Mouse (Mus musculus) heart, adult 18-20 months (tissue): ENCODE measurements around the gene Rad18. TPM values are rescaled to one million over a fixed set of nuclear protein-coding genes. Genes with fewer than 3 reads are reported as not detected.
"Not testable (repeated sequence)": the region's sequence is repeated elsewhere in the genome, so short reads cannot be mapped to it uniquely, and the experiment has no call there.

Experiments used
- DNase-seq, 2 experiments: peaks; one replicate each; pipeline ENCODE4 v3.0.0; 2021 to 2022; ENCODE audit warnings: mixed read lengths in 1 of 2
- long read RNA-seq, 2 experiments: library from polyadenylated mRNA; stranded (forward); transcript quantifications; one replicate each; pipeline ENCODE4 v2.0.0; 2021
- total RNA-seq, 2 experiments: library from RNA; stranded (reverse); gene quantifications; 2 replicates each; pipeline ENCODE4 v1.2.3; 2021

The Rad18 gene
- 1 to 10 TPM; 1.5 to 2.0 TPM for total RNA-seq
- long read RNA-seq, experiment 1, result 0 reads
- long read RNA-seq, experiment 2, result 0 reads

DNA sequence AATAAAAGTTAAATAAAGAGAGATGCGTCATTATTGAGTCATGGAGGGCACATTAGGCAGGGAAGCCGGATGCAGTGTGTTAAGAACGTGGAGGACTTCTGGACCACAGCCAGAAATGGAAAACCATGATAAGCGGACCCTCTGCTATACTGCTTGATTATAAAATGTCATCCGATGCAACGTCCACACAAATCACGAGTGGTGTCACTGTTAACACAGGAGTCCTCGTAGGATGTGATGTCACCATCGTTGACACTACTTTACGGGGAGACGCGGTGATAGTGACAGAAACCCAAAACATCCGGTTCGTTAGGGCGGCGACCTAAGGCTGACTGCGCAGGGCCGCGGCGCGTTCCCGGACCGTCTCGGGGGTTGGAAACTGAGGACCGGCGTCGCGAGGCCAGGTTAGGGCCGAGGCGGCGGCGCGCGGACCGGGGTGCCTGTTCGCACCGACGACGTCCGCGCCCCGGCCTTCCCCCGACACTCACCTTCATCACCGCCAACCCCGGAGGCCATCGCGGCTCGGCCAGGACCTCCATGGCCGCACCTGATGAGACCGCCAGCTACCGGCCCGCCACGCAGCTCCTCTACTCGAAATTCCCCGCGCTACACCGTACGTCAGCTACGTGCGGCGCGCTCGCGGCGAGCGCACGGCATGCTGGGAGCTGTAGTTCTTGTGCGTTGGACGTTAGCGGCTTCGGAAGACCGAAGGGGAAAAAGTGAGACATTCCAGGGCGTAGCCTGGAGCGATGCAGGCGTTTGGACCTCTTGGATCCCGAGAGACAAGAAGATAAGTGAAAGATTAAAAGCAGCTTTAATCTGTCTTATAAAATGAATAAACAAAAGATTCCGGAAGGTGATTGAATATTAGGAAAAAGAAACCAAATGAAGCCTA is at the start of gene Rad18:
Rad18 (minus strand) TSS at position 631 of the 895 bp plus-strand sequence.
- DNase-seq, result peak; percentile 89 to 91

DNA sequence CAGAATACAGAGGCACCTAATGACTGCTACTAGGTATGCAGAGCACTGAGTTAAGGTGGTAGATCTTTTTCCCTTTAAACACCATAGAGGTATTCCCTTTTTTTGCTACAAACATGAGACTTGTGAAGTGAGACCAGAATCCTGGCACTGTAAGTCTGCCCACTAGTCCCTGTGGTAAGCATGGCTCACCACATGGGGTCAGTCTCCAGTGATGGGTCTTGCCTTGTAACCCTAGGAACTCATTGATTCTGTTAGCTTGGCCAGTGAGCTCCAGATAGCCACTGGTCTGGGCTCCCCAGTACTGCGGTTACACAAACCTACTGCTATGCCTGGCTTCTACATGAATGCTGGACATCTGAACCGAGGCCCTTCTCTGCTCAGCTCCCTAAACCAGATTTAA is 45.8 kb upstream of the Rad18 start:
- DNase-seq, result no peak

DNA sequence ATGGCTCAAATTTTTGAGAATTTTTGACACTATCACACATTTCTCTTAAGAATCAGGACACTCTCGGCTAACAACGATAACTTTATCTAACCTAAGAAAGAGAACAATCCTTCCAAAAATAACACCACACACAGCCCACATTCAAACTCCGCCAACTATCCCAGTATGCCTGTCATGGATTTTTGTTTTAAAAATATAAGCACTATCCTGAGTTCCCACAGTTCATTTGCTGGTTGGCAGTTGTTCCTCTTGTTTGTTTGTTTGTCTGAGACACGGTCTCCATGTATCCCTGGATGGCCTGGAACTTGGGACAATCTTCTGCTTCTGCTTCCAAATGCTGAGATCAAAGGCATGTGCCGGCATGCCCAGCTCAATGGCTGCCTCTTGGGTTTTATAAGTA is 45.3 kb upstream of the Rad18 start:
- no peak for DNase-seq

DNA sequence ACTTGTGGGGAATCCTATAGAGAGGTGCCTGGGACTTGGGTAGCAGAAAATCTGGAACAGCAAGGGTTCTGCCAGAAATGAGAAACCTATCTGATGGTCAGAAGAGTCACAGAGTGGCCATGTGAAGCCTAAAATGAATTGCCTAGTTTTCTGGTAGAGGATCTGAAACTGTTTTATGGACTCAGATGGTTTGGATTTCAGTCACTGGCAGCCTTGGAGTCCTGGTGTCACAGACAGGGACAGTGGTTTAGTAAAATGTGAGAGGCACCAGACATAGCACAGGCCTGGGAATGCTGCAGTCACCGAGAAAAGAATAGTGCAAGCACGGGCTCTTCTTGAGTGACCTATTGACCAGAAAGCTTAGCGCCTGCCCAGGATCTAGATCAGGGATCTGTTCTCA is 43.1 kb upstream of the Rad18 start:
- DNase-seq, result no peak

DNA sequence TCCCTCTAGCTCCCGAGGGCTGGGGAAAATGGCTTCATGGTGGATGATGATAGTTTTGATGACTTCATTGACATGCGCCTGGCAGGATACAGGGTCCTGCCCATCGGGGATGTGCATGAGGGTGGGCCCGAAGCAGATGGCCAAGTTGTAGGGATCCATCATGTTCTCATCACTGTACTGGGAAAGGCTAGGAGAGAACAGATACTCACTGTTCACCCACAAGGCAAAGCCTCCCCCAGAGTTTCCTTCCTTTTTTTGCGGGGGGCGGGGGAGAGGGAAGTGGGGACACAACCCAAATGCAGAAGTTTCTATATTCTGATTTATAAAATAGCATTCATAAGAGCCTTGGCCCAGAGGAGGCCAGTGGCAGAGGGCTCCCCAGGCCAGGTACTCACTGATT is 42.4 kb upstream of the Rad18 start:
- peak; percentile 18 to 50 for DNase-seq

DNA sequence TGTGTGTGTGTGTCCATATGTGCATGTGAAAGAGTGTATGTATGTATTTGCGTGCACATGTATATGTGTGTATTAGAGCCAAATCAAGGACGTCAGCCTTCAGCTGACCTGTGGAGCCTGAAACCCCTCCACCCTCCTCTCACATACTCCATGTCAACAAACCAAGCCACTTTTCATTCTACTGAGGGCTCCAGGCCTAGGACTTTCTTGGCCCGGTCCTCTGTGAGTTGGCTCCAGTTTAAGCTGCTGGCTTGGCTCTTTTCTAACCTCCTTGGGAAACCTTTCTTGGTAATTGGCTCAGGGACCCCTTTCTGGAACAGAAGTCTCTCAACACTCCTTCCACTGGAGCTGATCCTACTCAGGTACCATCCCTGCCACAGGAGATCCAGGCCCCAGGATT is 40.0 kb upstream of the Rad18 start:
- DNase-seq, result no peak

DNA sequence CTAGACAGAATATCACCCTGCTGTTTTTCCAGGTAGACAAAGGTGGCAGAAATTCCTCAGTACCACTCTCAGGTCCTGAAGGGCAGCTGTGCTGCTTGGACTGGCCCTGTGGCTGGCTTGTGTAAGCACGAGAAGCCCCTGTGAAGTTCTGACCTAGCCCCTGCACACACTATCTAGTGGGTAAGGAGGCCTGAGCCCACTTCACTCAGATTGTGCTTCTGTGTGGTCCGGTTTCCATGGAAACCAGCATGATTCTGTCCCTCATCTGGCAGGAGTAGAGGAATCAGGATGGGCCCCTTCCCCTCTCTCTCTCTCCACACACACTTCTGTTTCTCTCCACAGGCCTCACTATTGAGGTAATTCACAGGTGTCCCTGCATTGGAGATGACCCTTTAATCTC is 38.6 kb upstream of the Rad18 start:
- DNase-seq, result no peak

DNA sequence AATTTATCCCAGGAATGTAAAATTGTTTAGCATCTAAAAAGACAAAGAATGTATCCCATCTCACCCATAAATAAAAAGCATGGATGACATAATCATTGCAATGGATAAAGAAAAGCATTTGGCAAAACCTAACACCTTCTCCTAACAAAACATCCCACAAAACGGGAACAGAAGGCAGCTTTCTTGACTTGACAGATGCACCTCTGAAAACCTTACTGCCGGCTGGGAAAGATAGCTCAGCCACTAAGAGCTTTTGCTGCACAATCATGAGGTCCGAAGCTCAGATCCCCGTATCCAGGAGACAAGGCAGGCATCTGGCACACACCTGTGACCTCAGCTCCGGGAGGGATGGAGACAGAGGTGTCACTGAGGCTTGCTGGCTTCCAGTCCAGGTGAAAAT is 37.5 kb upstream of the Rad18 start:
- DNase-seq, result no peak

DNA sequence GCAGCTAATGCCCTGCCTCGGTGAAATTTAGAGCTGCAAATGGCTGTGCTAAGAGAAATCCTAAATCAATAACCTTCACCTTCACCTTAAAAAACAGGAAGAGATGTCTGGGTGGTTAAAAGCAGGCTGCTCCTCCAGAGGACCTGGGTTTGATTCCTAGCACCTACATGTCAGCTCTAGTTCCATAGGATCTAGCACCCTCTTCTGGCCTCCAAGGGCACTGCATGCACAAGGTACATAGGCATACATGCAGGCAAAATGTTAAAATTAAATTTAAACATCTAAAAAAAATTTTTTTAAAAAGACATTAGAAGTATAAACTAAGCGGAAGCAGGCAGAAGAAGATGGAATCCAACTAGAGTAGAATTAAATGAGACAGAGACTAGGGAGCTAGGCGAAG is 35.9 kb upstream of the Rad18 start:
- no peak for DNase-seq

DNA sequence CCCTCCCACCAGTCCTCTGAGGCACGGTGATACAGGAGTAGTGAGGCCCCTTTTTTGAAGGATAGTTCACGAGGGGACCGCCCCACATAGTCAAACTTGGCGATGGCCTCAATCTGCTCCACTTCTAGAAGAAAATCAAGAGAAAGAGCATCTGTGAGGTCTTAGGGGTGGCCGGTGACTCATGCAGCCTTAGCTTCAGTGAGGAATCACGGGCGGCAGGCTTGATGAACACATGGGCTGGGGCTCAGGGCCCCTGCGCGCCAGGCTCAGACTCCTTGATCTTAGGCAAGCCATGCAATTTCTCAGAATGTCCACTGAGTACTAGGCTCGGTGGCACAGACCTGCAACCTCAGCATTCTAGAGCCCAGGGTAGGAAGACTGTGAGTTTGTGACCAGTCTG is 34.9 kb upstream of the Rad18 start:
- no peak for DNase-seq

DNA sequence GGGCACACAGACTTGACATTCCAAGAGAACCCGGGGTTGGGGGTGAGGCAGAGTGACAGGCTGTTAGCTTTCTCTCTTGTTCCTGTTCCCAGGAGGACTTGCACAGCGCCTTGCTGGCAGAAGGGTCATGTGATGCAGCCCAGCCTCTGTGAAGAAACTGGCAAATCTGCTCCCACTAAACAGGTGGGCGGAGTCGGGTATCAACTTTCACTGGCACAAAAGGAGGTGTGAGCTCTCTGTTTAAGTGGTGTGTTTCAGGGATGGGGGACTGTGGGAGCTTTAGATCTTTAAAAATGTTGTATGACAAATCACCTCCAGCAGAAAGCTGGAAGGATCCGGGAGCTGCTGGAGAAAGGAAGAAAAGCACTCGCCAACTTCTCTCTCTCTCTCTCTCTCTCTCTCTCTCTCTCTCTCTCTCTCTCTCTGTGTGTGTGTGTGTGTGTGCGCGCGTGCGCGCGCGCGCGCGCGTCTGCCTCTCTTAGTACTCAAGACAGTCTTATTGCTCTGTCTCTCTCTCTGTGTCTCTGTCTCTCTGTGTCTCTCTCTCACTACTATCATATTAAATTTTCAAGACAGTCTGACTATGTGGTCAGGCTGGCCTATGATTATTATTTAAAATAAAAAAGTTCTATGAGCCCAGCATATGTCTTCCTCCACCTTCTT is 32.4 kb upstream of the Rad18 start:
- peak; percentile 62 to 73 for DNase-seq

DNA sequence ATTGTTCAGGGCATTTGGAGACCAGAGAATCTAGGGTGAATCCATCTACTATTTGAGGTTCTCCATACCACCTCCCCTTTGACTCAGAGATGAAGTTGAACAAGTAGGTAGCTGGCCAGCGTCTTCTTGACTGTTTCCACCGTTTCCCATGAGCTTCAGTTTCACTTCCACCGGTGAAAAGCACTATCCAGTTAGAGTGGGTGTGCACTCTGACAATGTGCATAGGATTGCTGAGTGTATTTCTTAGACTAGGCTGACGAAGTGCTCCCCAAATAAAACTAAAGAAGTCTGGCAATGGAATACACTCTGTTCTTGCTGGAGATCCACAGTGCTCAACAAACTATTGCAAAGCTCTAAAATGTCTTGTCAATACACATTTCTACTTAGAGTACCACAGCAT is 29.0 kb upstream of the Rad18 start:
- no peak for DNase-seq

DNA sequence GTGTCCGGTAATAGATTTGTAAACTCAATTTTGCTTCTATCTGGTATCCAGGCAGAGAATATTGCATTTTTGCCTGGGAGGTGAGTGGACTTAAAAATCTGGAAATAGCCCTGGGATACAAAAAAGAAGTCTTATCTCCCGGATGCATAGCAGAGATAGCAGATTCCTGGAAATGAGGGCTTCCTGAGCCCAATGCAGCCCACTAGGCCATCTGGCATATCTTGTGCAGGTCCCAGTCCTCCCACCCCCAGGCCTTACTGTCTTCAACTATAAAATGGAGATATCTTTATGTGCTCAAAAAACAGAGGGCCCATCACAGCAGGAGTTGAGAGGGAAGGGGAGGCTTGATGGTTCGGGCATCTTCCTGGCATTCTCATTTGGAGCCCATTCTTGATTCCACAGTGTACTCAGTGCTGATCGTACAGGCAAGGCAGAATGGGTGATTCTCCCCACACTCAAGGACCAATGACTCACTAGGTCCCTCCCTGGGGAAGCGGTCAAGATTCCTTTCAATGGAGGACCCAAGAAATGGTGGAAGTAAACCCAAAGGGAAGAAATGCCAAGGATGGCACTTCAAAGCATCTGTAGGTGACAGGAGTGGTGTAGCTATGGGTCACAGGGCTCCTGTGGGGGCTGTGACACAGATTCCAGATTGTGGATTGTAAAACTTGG is 24.1 kb upstream of the Rad18 start:
- DNase-seq, result no peak

DNA sequence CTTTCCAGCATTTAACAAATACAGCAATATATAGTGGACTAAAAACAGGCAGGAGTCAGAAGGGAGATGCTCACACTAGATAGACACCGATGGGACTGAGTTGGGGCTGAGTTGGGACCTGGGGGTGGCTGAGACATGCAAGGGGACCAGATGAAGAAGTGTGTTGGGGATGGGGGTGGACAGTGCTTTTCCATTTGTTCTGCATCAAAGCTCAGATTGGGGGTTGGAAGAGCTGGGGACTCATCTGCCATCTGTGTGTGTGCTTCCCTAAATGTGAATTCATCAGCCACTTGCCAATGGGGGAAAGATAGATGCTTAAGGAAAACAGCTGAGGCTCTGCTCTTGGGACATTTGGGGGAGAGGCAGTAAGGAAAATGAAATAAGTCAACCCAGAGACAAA is 23.5 kb upstream of the Rad18 start:
- no peak for DNase-seq

DNA sequence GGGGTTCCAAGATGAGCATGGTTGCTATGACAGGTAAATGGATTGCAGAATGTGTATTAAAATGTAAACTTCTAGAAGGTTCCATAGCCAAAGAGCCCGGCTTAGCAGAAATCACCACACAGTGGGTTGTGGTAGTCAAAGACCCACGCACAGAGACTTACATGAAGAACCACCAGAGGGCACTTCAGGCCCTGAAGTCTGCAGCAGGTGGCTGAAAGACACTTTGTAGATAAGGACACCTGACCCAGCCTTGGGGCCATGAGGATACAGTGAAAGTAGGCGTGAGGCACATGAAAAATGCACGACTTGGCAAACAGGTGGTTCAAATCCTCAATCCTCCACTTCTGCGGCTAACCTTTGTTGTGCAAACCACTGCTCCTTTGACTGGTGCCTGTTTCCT is 20.7 kb upstream of the Rad18 start:
- DNase-seq, result no peak

DNA sequence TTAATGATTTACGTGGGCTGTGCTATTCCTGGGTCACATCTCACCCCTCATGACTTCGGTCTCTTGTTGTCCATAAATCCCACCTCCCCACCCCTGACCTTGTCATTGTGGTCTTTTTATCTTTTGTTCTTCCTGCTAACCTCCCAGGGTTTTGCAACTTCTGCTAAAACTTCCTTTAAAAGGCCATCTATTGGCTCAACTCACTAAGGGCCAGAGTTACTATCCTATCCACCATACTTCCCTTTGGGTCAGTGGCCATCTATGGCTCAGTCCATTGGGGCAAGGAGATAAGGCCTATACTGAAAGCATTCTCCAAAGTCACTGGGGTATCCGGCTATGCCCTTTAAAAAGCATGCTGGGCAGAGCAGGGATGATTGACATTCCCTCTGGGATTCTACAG is 17.5 kb upstream of the Rad18 start:
- no peak for DNase-seq

DNA sequence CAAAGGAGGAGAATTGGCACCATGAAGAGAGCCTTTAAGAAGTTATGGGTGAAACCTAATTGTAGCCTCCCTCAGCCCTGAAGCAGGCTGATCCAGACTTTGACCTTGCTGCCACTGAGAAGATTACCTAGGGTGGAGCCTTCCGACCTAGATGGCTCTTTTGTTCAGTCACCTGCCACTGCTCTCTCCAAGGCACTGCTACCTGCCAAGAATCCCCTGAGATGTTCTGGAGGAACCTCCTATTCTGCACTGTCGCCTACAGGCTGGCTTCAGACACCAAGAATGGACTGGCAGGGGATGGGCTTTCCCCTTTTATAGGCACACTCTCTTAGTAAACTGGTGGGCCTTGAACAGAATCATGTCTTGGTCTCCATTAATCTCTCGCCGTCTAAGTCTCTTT is 5.8 kb upstream of the Rad18 start:
- DNase-seq, result not testable (repeated sequence)

DNA sequence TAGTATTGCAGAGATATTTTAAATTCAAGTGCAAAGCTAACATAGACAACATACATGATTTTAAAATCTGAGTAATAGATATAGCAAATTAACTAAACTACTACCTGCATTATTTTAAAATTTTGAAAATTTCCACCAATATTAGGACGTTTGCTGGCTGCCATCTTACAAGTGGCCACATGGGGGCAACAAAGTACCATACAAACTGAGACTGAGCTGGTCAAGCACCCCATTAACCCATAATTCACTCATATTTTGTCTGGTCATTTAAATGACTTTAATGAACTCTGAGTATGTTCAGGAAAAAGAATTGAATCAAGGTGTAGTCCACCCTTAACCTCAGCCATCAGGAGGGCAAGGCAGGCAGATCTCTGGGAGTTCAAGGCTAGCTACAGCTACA is 3.9 kb upstream of the Rad18 start:
- DNase-seq, result peak; percentile 29 to 81

DNA sequence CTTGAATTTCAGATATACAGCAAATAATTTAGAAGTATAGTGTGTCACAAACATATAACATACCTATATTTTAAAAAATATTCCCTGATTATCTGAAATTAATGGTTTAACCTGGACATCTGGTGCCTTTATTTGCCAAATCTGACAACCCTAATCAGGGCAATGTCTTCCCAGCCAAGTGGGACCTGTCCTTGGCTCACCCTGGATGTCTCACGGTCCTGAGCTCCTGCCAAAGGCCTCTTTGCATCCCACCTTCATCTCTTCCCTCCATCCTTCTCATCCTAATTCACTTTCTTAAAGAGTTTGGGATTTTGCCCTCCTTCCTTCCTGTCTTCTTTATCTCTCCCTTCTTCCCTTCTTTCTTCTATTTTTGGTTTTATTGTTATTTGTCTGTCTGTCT is 2.6 kb upstream of the Rad18 start:
- DNase-seq, result no peak

DNA sequence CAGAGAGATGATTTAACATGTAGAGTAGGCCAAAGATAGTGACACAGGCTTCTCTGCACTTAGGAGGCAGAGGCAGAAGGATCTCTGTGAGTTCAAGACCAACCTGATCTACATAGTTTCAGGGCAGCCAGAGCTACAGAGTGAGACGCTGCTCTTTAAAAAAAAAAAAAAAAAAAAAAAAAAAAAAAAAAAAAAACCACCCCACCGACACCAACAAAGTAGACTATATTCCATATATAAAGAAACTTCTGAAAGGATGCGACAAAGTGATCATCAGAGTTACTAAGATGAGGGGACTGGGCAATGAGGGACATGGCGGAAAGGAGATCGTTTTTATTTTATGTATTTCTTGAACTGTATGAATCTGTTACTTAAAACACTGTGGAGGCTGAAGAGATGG is 2.0 kb downstream of the Rad18 start:
- DNase-seq, result no peak

DNA sequence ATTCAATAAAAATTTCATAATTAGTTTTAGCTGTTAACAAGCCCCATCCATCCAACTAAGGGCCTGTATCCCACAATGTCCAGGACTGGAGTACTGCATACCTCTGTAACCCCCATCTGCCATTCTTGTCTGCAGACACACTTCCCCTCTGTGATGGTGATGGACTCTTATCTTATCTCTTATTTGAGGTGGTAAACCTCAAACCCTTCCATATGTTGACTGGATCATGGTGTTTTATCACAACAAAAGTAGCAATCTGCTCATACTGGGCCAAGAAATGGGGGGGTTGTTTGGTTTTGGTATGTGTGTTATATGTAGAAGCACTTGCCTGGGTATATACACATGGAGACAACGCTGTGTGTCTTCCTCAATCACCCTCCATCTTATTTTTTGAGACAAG is 5.0 kb downstream of the Rad18 start:
- DNase-seq, result no peak

DNA sequence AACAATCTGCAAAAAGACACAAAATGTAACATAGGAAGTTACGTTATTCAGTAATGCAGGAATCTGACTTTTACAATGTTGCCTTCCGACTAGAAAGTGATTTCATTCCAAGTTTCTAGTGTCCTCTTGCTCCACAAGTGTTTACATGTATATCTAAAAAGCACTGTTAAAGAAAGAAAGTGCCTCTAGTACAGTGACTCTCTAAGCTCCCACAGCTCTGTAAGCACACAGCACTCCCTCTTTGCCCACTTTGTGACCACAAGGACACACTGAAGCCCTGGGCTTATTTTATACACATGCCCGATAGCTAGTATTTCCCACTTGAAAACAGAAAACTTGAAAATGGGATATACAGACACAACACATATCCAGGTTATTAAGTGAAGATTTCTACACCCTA is 8.5 kb downstream of the Rad18 start:
- no peak for DNase-seq

DNA sequence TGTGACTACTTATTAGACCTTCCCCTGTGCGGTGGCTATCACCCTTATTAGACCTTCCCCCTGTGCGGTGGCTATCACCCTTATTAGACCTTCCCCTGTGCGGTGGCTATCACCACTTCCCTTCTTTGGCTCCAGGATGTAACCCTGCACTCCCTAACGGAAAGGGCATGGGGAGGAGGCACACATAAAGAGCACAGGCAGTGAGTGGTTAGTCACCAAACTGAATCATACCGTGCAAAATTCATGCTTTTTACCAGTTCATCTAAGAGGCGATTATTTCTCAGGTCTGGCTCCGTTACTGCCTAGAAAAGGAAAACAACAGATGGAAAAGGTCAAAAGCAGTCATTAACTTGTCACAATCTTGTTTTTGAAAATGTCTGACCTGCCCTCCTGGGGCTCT is 10.0 kb downstream of the Rad18 start:
- DNase-seq, result peak in 1 of 2 experiments; percentile 4
